Mouse (Mus musculus) cerebellum, adult 2 months (tissue): ENCODE measurements around the gene Arpc4.

ENCODE experiments used
- CTCF ChIP-seq: fragments of 200-500 bp; IDR thresholded peaks from 2 replicates; pipeline ENCODE4 v1.5.1; 2011; ENCODE audit warnings: low read depth, mild to moderate bottlenecking, control low read depth, low read length, moderate library complexity, borderline replicate concordance; ENCODE audit not compliant: insufficient read depth
- POLR2A ChIP-seq: fragments of 200-500 bp; IDR thresholded peaks from 2 replicates; pipeline ENCODE4 v1.6.1; 2011; ENCODE audit warnings: low read length, control low read depth, borderline replicate concordance; ENCODE audit not compliant: insufficient read depth

GRCm38 (mm10) chr6:113419199-113419587 is 41.3 kb downstream of the Arpc4 start, which contains the start of gene Rpusd3:
- TF ChIP-seq CTCF (no peak), POLR2A (peak; percentile 98)
